Mouse (Mus musculus): ENCODE data around the gene Hoxa11. TPM values are rescaled to one million over a fixed set of nuclear protein-coding genes. Genes with fewer than 3 reads are reported as not detected.

Hoxa11 gene
- total RNA-seq, 2 experiments from 2014 or later = not detected

DNA sequence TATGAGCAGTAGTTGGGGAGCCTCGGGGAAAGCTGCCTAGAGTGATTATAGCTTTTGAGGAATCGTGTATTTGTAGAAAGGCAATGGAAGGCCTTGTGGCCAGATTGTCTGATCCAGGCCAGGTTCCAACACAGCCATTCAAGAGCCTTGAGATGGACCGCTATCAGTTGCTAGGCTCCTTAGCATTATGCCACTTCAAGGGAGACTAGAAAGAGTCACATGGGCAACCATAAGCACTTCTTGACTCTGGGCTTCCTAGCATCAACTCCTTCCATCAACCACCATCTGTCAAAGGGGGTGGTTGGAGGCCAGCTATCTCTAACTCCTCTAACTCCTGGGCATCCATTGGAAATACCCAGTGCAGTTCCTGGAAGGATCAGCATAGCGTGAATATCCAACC lies 4.2 kb upstream of the Hoxa11 start:
- intact Hi-C loops (cut with DNase I) = no loop called here
- no peak for DNase-seq

DNA sequence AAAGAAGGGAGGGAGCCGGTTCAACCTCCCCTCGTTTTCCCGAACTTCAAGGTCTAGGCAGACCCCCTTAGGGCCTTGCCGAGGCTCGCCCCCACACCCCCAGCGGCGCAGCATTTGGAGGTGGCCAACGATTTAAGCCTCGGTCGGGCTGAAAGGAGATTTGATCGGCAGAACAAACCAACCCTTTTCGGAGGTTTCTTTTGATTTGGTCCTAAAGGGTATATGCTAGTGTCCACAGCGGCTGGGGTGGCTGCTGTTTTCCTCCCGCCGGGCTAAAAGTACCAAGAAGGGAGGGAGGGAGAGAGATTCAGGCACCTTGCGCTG lies 3.8 kb upstream of the Hoxa11 start:
- intact Hi-C loops (cut with DNase I) = no loop called here
- no peak for DNase-seq

- intact Hi-C loops (cut with DNase I) = no loop called here
Measured at GRCm38 (mm10) chr6:52248638-52249414, 3.2 kb upstream of the Hoxa11 start.

DNA sequence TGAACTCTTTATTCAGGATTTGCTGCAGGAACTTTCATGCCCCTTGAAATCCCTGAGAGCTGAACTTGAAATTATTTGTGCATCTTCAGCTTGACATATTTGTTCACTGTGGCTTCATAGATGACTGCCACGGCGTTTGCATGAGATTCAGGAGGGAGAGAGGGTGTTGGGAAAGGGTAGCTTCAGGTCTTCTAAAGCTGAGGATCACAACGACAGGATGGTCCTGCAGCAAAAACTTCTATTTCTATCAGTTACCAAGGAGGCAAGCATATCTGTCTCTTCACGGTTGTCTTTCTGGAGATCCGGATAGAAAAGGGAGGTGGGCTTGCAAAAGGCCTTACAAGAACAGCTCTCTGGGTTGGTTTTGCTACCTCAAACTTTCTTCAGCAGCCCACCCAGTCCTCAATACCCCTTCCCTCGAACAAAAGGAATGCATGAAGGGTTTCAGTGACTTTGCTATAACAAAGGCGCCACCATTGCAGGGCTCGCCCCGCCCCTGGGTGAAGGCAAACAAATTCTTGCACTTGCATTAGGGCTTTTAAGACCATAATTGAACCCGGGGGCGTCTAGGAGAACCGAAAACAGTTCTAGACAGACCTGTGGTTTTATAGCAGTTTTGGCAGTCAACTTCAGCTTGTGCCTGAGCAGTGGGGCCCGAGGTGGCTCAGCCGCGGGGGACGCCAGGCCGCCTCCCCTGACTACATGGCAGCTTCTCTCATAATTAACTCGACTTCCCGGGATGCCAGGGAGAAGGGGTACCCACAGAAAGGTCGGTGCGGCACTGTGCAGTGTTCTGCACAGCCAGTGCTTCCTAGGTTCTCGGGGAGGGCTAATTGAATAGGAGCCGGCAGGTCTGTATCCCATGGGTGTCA lies 2.4 kb upstream of the Hoxa11 start:
- no peak for DNase-seq
- intact Hi-C loops (cut with DNase I) = no loop called here

More at GRCm38 (mm10) chr6:52248638-52249414, 3.2 kb upstream of the Hoxa11 start:
- DNase-seq = no peak

DNA sequence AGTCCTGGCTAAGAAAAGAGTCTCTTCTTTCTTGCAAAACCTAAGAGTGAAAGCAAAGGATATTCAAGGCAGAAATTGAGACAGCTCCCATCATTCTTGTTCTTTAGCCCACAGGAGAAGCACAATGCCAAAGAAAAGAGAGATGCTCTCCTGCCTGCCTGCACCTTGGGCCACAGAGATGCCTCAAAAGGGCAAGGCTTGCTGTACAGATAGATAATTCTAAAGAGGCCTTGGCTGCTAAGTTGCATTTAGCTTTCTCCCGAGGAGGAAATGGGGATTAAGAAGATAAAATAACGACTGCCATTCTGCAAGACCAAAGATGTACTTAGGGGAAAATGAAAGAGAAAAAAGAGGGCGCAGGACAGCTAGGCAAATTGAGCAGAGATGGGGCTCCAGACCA lies 1.3 kb upstream of the Hoxa11 start:
- DNase-seq = no peak
- intact Hi-C loops (cut with DNase I) = no loop called here

DNA sequence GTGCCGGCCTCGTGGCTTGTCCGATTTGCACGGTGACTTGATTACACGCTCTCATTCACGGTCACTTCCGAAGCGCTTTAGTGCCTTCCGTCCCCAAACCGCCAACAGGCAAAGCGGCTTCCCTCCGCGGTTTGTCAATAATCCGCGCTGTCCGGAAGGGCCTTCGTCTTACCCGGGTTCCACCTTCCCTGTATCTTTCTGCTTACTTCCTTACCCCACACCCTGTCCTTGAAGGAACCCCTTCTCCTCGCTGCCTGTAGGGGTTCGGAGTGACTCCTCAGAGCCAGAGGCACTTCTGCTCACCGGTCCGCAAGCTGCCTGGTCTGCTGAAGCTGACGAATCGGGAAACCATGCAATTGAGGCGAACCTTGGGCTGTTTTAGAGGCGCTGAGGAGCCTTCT lies 793 bp upstream of the Hoxa11 start:
- intact Hi-C loops (cut with DNase I) = no loop called here
- peak in 1 of 2 experiments; percentile 32 for DNase-seq

- intact Hi-C loops (cut with DNase I) = no loop called here
- DNase-seq = no peak
Measured at GRCm38 (mm10) chr6:52245040-52245756, 412 bp downstream of the Hoxa11 start.

DNA sequence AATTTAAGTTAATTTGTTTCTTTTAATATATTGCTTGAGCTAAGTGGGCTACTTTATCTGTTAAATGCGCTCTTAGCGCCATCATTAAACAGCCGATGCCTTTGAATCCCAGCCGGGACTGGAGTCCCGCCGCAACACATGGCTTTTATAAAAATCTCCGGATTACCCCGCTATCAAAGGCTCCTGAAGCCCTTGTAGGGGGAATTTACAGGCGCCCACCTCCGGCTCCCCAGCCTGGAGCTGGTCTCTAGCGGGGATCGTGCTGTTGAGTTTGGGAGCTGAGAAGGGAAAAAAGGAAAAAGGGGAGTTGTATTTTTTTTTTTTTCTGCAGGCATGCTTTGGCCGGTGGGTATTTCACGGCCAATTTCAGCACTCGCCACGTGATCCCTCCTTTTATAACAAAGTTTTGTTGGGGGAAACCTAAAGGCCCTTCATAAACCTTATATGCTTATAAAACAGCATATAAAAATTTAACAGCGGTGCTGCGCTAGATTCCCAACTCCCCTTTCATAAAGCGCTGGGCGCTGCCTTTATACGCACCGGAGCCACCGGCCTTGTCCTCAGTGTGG lies 1.1 kb downstream of the Hoxa11 start:
- no peak for DNase-seq
- intact Hi-C loops (cut with DNase I) = no loop called here

GRCm38 (mm10) chr6:52243681-52244121 lies 1.9 kb downstream of the Hoxa11 start:
- no peak for DNase-seq
- intact Hi-C loops (cut with DNase I) = no loop called here

GRCm38 (mm10) chr6:52242801-52243332 lies 2.7 kb downstream of the Hoxa11 start:
- no peak for DNase-seq
- intact Hi-C loops (cut with DNase I) = no loop called here

DNA sequence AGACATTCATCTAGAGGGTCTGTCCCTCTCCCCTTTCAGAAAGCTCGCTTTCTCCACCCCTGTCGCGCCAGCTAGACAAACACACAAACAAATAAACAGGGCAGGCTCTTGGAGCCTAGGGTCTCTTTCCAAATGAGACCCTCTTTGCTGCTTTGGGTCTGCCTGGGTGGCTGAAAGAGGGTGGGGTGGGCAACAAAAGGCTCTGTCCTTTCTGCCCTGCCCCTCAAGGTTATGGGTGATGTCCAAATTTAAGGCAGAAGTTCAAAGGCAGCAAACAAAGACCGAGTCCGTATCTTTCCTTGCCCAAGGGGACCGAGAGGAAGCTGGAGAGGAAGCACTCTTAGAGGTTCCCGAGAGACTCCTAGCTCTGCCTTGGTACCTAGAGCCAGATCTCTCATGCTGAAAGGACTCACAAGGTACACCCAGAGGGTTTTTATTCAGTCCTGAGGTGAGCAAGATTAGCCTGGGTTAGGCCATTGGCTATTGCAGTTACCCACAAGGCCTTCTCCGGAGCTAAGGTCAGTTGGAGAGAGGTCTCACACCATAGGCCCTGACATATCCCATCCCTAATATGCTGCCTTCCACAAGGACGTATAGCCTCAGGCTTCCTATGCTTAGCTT lies 4.5 kb downstream of the Hoxa11 start:
- intact Hi-C loops (cut with DNase I) = no loop called here
- DNase-seq = no peak

DNA sequence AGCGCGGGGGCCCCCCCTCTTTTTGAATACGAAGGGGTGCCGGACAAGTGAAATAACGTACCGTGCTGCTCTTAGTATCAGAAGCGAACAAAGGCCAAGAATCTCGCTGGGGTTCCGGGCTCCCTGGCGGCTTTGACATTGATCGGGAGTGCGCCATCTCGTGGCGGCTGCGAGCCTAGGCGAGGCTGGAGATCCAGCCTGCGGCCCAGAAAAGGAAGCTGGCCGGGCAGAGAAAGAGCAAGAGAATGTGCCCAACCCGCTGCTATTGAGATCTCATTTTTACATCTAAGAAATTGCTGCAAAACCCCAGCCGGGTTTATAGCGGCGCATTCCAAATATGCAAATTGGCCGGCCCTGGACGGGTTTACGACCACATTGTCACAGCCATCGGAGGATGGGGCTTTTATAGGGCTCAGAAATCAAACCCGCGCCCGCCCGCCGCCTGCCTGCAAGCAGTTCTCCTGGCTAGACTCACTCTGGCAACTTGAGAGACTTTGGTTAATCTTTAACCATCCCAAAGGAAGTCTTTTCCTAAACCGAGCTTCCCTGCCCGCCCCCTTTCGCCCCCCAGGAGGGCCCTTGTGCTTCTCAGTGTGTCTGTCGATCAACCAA lies 5.1 kb downstream of the Hoxa11 start, which contains the start of gene Hoxa10:
TSS of gene Hoxa10 (minus strand) at position 466 of the 612 bp plus-strand sequence.
- intact Hi-C loops (cut with DNase I) = no loop called here
- DNase-seq = peak; percentile 72 to 87

DNA sequence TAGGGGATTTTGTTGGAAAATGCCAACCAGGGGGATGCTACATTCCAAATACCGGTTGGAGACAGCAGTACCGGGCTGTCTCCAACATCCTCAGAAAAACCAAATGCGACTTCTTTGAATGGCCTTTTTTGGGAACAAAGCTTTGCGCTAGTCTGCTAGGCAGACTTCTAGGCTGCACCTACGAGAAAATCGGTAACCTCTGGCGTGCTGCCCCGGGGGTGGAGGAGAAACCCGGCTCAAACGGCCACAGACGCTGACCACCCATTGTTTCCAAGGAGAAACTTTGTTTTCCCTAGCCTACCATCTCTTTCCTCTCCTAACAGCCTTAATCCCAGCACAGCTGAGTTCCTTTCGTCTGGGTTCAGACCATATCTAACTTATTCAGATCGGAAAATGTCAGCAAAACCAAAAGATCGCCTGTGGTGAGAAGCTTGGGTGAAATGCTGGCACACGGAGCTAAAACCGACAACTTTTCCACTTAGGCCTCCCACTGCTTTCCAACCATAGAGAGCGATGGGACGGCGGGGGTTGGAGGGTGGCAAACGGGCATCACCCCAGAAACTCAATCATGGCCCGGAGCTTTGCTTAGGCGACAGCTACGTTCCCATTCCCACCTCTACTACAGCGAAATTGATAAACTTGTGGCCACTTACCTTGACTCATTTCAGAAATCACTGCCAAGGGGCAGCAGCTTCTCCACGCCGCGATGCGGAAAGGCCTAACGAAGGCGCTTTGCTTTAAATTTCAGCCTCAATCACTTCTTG lies 5.8 kb downstream of the Hoxa11 start:
- intact Hi-C loops (cut with DNase I) = no loop called here
- peak; percentile 24 to 27 for DNase-seq

- DNase-seq = peak; percentile 29 to 32
- intact Hi-C loops (cut with DNase I) = no loop called here
Measured at GRCm38 (mm10) chr6:52238976-52239375, 6.6 kb downstream of the Hoxa11 start.

- peak in 1 of 2 experiments; percentile 10 for DNase-seq
- intact Hi-C loops (cut with DNase I) = no loop called here
Measured at GRCm38 (mm10) chr6:52238155-52238545, 7.5 kb downstream of the Hoxa11 start.

GRCm38 (mm10) chr6:52237346-52238154 lies 8.1 kb downstream of the Hoxa11 start:
- intact Hi-C loops (cut with DNase I) = no loop called here
- no peak for DNase-seq

DNA sequence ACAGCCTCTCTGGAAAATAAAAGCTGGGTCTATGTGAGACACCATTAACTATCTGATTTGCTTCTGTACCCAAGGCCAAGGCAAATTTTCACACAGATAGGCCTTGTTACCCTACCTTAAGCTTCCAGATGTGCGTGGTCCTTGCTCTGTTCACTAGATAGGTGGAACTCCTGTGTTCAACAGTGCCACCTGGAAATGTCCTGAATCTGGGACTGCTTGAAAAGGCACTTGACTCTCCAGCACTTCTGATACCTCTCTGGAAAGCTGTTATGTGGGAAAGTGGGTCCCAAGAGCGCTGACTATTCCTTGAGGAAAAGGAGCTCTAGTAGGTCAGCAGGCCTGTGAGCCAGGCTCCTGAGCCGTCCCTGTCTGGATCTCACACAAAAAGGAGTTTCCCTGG lies 8.8 kb downstream of the Hoxa11 start:
- DNase-seq = no peak
- intact Hi-C loops (cut with DNase I) = no loop called here

GRCm38 (mm10) chr6:52235866-52236265 lies 9.7 kb downstream of the Hoxa11 start:
- intact Hi-C loops (cut with DNase I) = no loop called here
- no peak for DNase-seq
